Comparison of ENCODE assay signal across 8 mouse cellular contexts in genomic region chr5:33534345-33534744, GRCm38 (mm10).
DNase-seq lines count a peak whose midpoint lies in the region; ATAC-seq and TF ChIP-seq lines count a peak whose summit lies in the region.

No protein-coding gene starts in this region.

- H3K4me2 ChIP-seq in lung, embryonic 16.5 days (ENCODE audit: low read depth, low read length), result peak overlapping the region; percentile 20
- no peak overlapping the region for H3K4me2 ChIP-seq in lung, postnatal 0 days (replicated peaks; ENCODE audit: low read depth, low read length)
- peak overlapping the region; percentile 32; the same call in 1 of the 2 replicates for H3K4me2 ChIP-seq in stomach, embryonic 16.5 days (ENCODE audit: low read depth, low read length)

- WGBS in lung, embryonic 16.5 days, result 3% methylated on average over 13 of the region's 13 CpGs
- WGBS in lung, postnatal 0 days, result 5% methylated on average over 13 of the region's 13 CpGs
- WGBS in stomach, embryonic 16.5 days, result 11% methylated on average over 13 of the region's 13 CpGs

- TF ChIP-seq EP300 in lung, postnatal 0 days (IDR thresholded peaks at IDR 0.05), result no peak

- H3K9ac ChIP-seq in lung, embryonic 16.5 days (ENCODE audit: low read length), result no peak overlapping the region
- no peak overlapping the region for H3K9ac ChIP-seq in lung, postnatal 0 days (replicated peaks; ENCODE audit: low read depth)
- H3K9ac ChIP-seq in stomach, embryonic 16.5 days (ENCODE audit: low read length), result no peak overlapping the region

- intact Hi-C loops in left cerebral cortex, postnatal 14 days (cut with DNase I), result no loop called here

- peak; percentile 49 for DNase-seq in embryo, embryonic 10 days (ENCODE audit: low spot score)
- DNase-seq in embryo, embryonic 11 days, result no peak
- no peak for DNase-seq in lung, postnatal 0 days (ENCODE audit: low spot score)
- peak; percentile 38 to 49 for DNase-seq in left cerebral cortex, postnatal 14 days (ENCODE audit: low spot score in 2 of 2)
- no peak for DNase-seq in adrenal gland, postnatal 4 days (ENCODE audit: low spot score in 2 of 2)
- DNase-seq in frontal cortex, postnatal 36 days (ENCODE audit: low spot score in 2 of 2), result no peak

- no peaks in the 10 kb centered on the region for H3K36me3 ChIP-seq in lung, embryonic 16.5 days (ENCODE audit: control insufficient read depth, insufficient read depth, low read length)
- H3K36me3 ChIP-seq in lung, postnatal 0 days (ENCODE audit: insufficient read depth, low read length), result no peaks in the 10 kb centered on the region
- H3K36me3 ChIP-seq in stomach, embryonic 16.5 days (ENCODE audit: control insufficient read depth, insufficient read depth, low read length), result no peaks in the 10 kb centered on the region

- ATAC-seq in lung, embryonic 16.5 days (ENCODE audit: low read depth), result no peak
- ATAC-seq in lung, postnatal 0 days, result no peak
- ATAC-seq in stomach, embryonic 16.5 days (ENCODE audit: insufficient read depth, low FRiP score), result no peak

- no peak for TF ChIP-seq CTCF in lung, postnatal 0 days (IDR thresholded peaks at IDR 0.05)

- 0 out of 2 replicates have a peak, but pooled peaks cover 5% of the 10 kb centered on the region for H3K4me1 ChIP-seq in lung, embryonic 16.5 days (replicated peaks; ENCODE audit: control insufficient read depth, insufficient read depth, low read length)
- no peaks in the 10 kb centered on the region for H3K4me1 ChIP-seq in lung, postnatal 0 days (ENCODE audit: insufficient read depth, low read depth, low read length)
- H3K4me1 ChIP-seq in stomach, embryonic 16.5 days (ENCODE audit: control insufficient read depth, insufficient read depth, low read length), result 0 out of 2 replicates have a peak, but pooled peaks cover 6% of the 10 kb centered on the region

- peaks cover 10% of the 10 kb centered on the region; the same call in 1 of the 2 replicates for H3K27me3 ChIP-seq in lung, embryonic 16.5 days (ENCODE audit: control insufficient read depth, insufficient read depth, low read depth, low read length)
- 0 out of 2 replicates have a peak, but pooled peaks cover 4% of the 10 kb centered on the region for H3K27me3 ChIP-seq in lung, postnatal 0 days (replicated peaks; ENCODE audit: insufficient read depth, low read length)
- H3K27me3 ChIP-seq in stomach, embryonic 16.5 days (ENCODE audit: control insufficient read depth, insufficient read depth, low read length), result peaks cover 11% of the 10 kb centered on the region

- no peak overlapping the region; the same call in 1 of the 2 replicates for H3K4me3 ChIP-seq in lung, embryonic 16.5 days (ENCODE audit: low read length)
- H3K4me3 ChIP-seq in lung, postnatal 0 days (ENCODE audit: low read depth, low read length), result no peak overlapping the region
- peak overlapping the region; percentile 22; the same call in 1 of the 2 replicates for H3K4me3 ChIP-seq in stomach, embryonic 16.5 days (replicated peaks; ENCODE audit: low read length)

- no peaks in the 10 kb centered on the region for H3K9me3 ChIP-seq in lung, embryonic 16.5 days (ENCODE audit: control insufficient read depth, low read length)
- H3K9me3 ChIP-seq in lung, postnatal 0 days (ENCODE audit: low read length), result no peaks in the 10 kb centered on the region
- no peaks in the 10 kb centered on the region for H3K9me3 ChIP-seq in stomach, embryonic 16.5 days (replicated peaks; ENCODE audit: control insufficient read depth, low read length)

- no peak overlapping the region for H3K27ac ChIP-seq in lung, embryonic 16.5 days (ENCODE audit: low read length)
- no peak overlapping the region for H3K27ac ChIP-seq in lung, postnatal 0 days (ENCODE audit: low read length)
- no peak overlapping the region for H3K27ac ChIP-seq in stomach, embryonic 16.5 days (ENCODE audit: low read length)

Comparison
In these comparisons a context has a peak if more than half of its experiments do, and no peak if none do; other contexts are left out.
1. DNase-seq: peak in embryo, embryonic 10 days (single experiment) and left cerebral cortex, postnatal 14 days (2 of 2); none in embryo, embryonic 11 days (single experiment), lung, postnatal 0 days (single experiment), adrenal gland, postnatal 4 days (0 of 2) and frontal cortex, postnatal 36 days (0 of 2).